Mouse (Mus musculus) G1E (cell line): Measurements from ENCODE around the gene Tshz2. TPM values are rescaled to one million over a fixed set of nuclear protein-coding genes. Genes with fewer than 3 reads are reported as not detected.

Source experiments
- ATAC-seq: 2 replicates; pipeline ENCODE4 v1.8.0; 2016; ENCODE audit warnings: mild to moderate bottlenecking; ENCODE audit not compliant: insufficient number of reproducible peaks, poor library complexity, low FRiP score, severe bottlenecking; ENCODE audit errors: extremely low read depth
- DNase-seq: peaks from one replicate; pipeline ENCODE4 v3.0.0; 2012; ENCODE audit warnings: low spot score
- H3K27me3 ChIP-seq: 2 replicates; pipeline ENCODE4 v1.6.1; 2012; ENCODE audit warnings: mild to moderate bottlenecking, low read length, inconsistent platforms; ENCODE audit not compliant: insufficient read depth
- H3K36me3 ChIP-seq: replicated peaks from 2 replicates; pipeline ENCODE3; 2012; ENCODE audit warnings: mild to moderate bottlenecking, inconsistent platforms
- H3K4me1 ChIP-seq: 2 replicates; pipeline ENCODE4 v1.6.1; 2012; ENCODE audit warnings: low read depth, low read length, inconsistent platforms, mixed read lengths; ENCODE audit not compliant: insufficient read depth
- H3K4me3 ChIP-seq: 2 replicates; pipeline ENCODE4 v1.5.1; 2012; ENCODE audit warnings: low read depth, mild to moderate bottlenecking, inconsistent platforms, low read length, moderate library complexity, mixed read lengths
- H3K9me3 ChIP-seq: replicated peaks from 2 replicates; pipeline ENCODE4 v1.6.1; 2012; ENCODE audit warnings: inconsistent platforms
- CTCF ChIP-seq: IDR thresholded peaks from 2 replicates; pipeline ENCODE4 v1.5.1; 2012; ENCODE audit warnings: low read depth, low read length, inconsistent platforms, mixed read lengths
- GATA1 ChIP-seq: IDR thresholded peaks from 2 replicates; pipeline ENCODE4 v1.6.1; 2012; ENCODE audit warnings: borderline replicate concordance, low read length, inconsistent platforms, mixed read lengths
- GATA2 ChIP-seq: IDR thresholded peaks from 2 replicates; pipeline ENCODE4 v1.6.1; 2012; ENCODE audit warnings: low read depth, low read length, inconsistent platforms, borderline replicate concordance
- POLR2AphosphoS5 ChIP-seq: IDR thresholded peaks from 2 replicates; pipeline ENCODE4 v1.6.1; 2012; ENCODE audit warnings: low read depth, low read length, inconsistent platforms; ENCODE audit not compliant: insufficient replicate concordance
- TAL1 ChIP-seq: conservative IDR thresholded peaks from 2 replicates; pipeline ENCODE4 v1.6.1; 2012; ENCODE audit warnings: low read depth, low read length, inconsistent platforms, mixed read lengths
- polyA plus RNA-seq: library from polyadenylated mRNA; stranded (reverse); fragments of >175 nt; gene quantifications from 2 replicates; pipeline ENCODE4 v1.2.3, GENCODE M21; 2012
- total RNA-seq, 2 experiments: library from RNA; stranded (forward) in 1 of 2; stranded (reverse) in 1 of 2; fragments of 200-1000 nt in 1 of 2; fragments of >200 nt in 1 of 2; fragmentation: Nextera tagmentation in 1 of 2; gene quantifications; 2 replicates each; pipeline ENCODE4 v1.2.3; 2014 to 2017

Tshz2 gene
- total and polyA plus RNA-seq, 3 experiments = 0.16 TPM; not detected in 2

- no peaks in the 10 kb centered on the region for H3K4me1 ChIP-seq
- DNase-seq = no peak
- H3K36me3 ChIP-seq = no peaks in the 10 kb centered on the region
- no peak overlapping the region for H3K4me3 ChIP-seq
- TF ChIP-seq GATA1 = no peak
- TF ChIP-seq POLR2AphosphoS5 = no peak
- TF ChIP-seq GATA2 = no peak
- no peak for TF ChIP-seq CTCF
- no peak for TF ChIP-seq TAL1
- H3K27me3 ChIP-seq = no peaks in the 10 kb centered on the region
- H3K9me3 ChIP-seq = peaks cover 80% of the 10 kb centered on the region
- no peak for ATAC-seq
Observed at GRCm38 (mm10) chr2:169685747-169686146, 52.9 kb downstream of the Tshz2 start.

- peaks cover 74% of the 10 kb centered on the region for H3K9me3 ChIP-seq
- H3K27me3 ChIP-seq = no peaks in the 10 kb centered on the region
- no peak overlapping the region for H3K4me3 ChIP-seq
- no peaks in the 10 kb centered on the region for H3K4me1 ChIP-seq
- no peak for TF ChIP-seq GATA2
- TF ChIP-seq GATA1 = no peak
- TF ChIP-seq TAL1 = no peak
- TF ChIP-seq POLR2AphosphoS5 = no peak
- no peak for TF ChIP-seq CTCF
- DNase-seq = no peak
- ATAC-seq = no peak
- no peaks in the 10 kb centered on the region for H3K36me3 ChIP-seq
Observed at GRCm38 (mm10) chr2:169686697-169687430, 54.1 kb downstream of the Tshz2 start.

GRCm38 (mm10) chr2:169690054-169690453, 57.2 kb downstream of the Tshz2 start:
- no peaks in the 10 kb centered on the region for H3K27me3 ChIP-seq
- H3K4me3 ChIP-seq = no peak overlapping the region
- TF ChIP-seq CTCF (no peak), GATA2 (no peak), TAL1 (no peak), GATA1 (no peak), POLR2AphosphoS5 (no peak)
- H3K36me3 ChIP-seq = no peaks in the 10 kb centered on the region
- no peak for DNase-seq
- peaks cover 78% of the 10 kb centered on the region for H3K9me3 ChIP-seq
- H3K4me1 ChIP-seq = no peaks in the 10 kb centered on the region
- ATAC-seq = no peak

DNA sequence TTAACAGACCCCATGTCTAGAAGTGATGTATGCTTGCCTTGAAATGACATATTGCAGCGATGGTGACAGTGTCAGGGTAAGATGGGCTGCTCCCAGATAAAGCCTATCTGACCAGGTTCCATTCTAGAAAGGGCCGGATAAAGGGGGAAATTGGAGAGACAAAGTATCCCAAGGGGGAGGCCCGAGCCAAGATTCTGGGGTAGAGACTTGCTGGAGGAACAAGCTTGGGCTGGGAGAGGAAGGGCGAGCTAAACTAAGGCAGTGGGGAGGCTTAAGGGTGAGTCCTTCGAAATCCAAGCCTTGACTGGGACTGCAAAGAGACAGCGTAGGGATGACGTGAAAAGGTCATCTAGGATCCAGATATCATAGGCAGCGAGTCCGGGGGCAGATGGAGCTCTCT, 61.7 kb downstream of the Tshz2 start:
- peaks cover 78% of the 10 kb centered on the region for H3K9me3 ChIP-seq
- TF ChIP-seq CTCF = no peak
- TF ChIP-seq POLR2AphosphoS5 = no peak
- no peak for TF ChIP-seq GATA1
- no peak for TF ChIP-seq TAL1
- TF ChIP-seq GATA2 = no peak
- DNase-seq (no peak), ATAC-seq (no peak)
- no peak overlapping the region for H3K4me3 ChIP-seq
- no peaks in the 10 kb centered on the region for H3K27me3 ChIP-seq
- H3K4me1 ChIP-seq = no peaks in the 10 kb centered on the region
- H3K36me3 ChIP-seq = no peaks in the 10 kb centered on the region

DNA sequence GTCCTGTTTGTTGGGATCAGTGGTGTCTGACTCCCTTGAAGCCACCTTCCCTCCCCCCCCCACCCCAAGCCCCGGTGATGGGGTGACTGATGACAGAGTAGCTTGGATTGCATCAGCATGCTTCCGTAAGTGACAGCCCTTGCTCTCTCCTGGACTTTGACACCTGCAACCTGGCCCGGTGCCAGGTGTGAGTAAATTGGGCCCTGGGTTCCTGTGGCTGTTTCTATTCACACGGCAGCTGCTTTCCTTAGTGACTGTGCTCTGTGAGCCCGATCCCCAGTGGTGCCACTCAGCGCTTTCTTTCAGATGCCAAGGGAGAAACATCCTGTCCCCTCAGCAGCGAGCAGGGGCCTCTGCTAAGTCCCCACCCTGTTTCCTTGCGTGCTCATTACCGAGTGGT, 62.2 kb downstream of the Tshz2 start:
- Histone ChIP-seq H3K4me3 (no peak overlapping the region; the same call in 1 of the 2 replicates), H3K36me3 (no peaks in the 10 kb centered on the region), H3K9me3 (peaks cover 78% of the 10 kb centered on the region), H3K4me1 (no peaks in the 10 kb centered on the region), H3K27me3 (no peaks in the 10 kb centered on the region)
- DNase-seq (no peak), ATAC-seq (no peak)
- no peak for TF ChIP-seq GATA2
- TF ChIP-seq TAL1 = no peak
- no peak for TF ChIP-seq GATA1
- TF ChIP-seq CTCF = no peak
- no peak for TF ChIP-seq POLR2AphosphoS5

GRCm38 (mm10) chr2:169699141-169699540, 66.3 kb downstream of the Tshz2 start:
- no peaks in the 10 kb centered on the region for H3K36me3 ChIP-seq
- H3K4me3 ChIP-seq = no peak overlapping the region
- peaks cover 86% of the 10 kb centered on the region for H3K9me3 ChIP-seq
- ATAC-seq (no peak), DNase-seq (no peak)
- TF ChIP-seq TAL1 (no peak), POLR2AphosphoS5 (no peak), GATA1 (no peak), CTCF (no peak), GATA2 (no peak)
- H3K4me1 ChIP-seq = no peaks in the 10 kb centered on the region
- H3K27me3 ChIP-seq = no peaks in the 10 kb centered on the region
